Mouse (Mus musculus): ENCODE data around the gene Sort1. TPM values are rescaled to one million over a fixed set of nuclear protein-coding genes. Genes with fewer than 3 reads are reported as not detected.
A peak's percentile ranks its signal among the peaks of the same experiment; 100 is the strongest.

Sort1 gene
- polyA plus RNA-seq, 1 experiment from 2014 or later, result 30.8 TPM

- Histone ChIP-seq H3K4me2 (replicated peaks; ENCODE audit: low read depth, low read length) (no peak overlapping the region), H3K9me3 (ENCODE audit: low read length) (no peaks in the 10 kb centered on the region), H3K27ac (ENCODE audit: low read length) (no peak overlapping the region), H3K9ac (replicated peaks; ENCODE audit: low read depth) (no peak overlapping the region), H3K4me3 (ENCODE audit: low read depth, low read length) (no peak overlapping the region), H3K27me3 (replicated peaks; ENCODE audit: insufficient read depth, low read length) (no peaks in the 10 kb centered on the region), H3K36me3 (ENCODE audit: insufficient read depth, low read length) (no peaks in the 10 kb centered on the region), H3K4me1 (ENCODE audit: insufficient read depth, low read depth, low read length) (0 out of 2 replicates have a peak, but pooled peaks cover 6% of the 10 kb centered on the region)
- no peak for ATAC-seq
- no peak for DNase-seq (ENCODE audit: low spot score)
- WGBS, result 74% methylated on average over 4 of the region's 4 CpGs
- TF ChIP-seq CTCF (IDR thresholded peaks at IDR 0.05) (no peak), EP300 (IDR thresholded peaks at IDR 0.05) (no peak)
Measured at GRCm38 (mm10) chr3:108324837-108325236, 41.0 kb downstream of the Sort1 start.

DNA sequence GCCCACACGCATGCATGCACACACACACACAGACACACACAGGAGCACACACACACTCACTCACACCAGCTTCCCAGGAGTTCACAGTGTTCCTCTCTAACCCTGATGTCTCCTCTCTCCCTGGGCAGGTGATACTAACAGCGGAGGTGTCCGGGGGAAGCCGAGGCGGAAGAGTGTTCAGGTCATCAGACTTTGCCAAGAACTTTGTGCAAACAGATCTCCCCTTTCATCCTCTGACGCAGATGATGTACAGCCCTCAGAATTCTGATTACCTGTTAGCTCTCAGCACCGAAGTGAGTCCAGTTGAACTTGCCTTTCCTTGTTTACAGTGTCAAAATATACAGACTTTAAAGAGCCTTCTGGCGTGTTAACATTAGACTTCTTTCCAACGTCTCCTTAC is 41.6 kb downstream of the Sort1 start:
- ATAC-seq (no peak), DNase-seq (ENCODE audit: low spot score) (no peak)
- H3K9me3 ChIP-seq (ENCODE audit: low read length), result no peaks in the 10 kb centered on the region
- H3K4me3 ChIP-seq (ENCODE audit: low read depth, low read length), result no peak overlapping the region
- no peak overlapping the region for H3K9ac ChIP-seq (replicated peaks; ENCODE audit: low read depth)
- H3K36me3 ChIP-seq (ENCODE audit: insufficient read depth, low read length), result no peaks in the 10 kb centered on the region
- TF ChIP-seq CTCF (IDR thresholded peaks at IDR 0.05), result no peak
- TF ChIP-seq EP300 (IDR thresholded peaks at IDR 0.05), result no peak
- no peaks in the 10 kb centered on the region for H3K27me3 ChIP-seq (replicated peaks; ENCODE audit: insufficient read depth, low read length)
- WGBS, result 61% methylated on average over 9 of the region's 9 CpGs
- H3K27ac ChIP-seq (ENCODE audit: low read length), result no peak overlapping the region
- H3K4me2 ChIP-seq (replicated peaks; ENCODE audit: low read depth, low read length), result no peak overlapping the region
- H3K4me1 ChIP-seq (ENCODE audit: insufficient read depth, low read depth, low read length), result 0 out of 2 replicates have a peak, but pooled peaks cover 6% of the 10 kb centered on the region

- no peaks in the 10 kb centered on the region for H3K27me3 ChIP-seq (replicated peaks; ENCODE audit: insufficient read depth, low read length)
- DNase-seq (ENCODE audit: low spot score) (peak; percentile 78), ATAC-seq (peak; percentile 57)
- no peak overlapping the region for H3K4me2 ChIP-seq (replicated peaks; ENCODE audit: low read depth, low read length)
- no peaks in the 10 kb centered on the region for H3K36me3 ChIP-seq (ENCODE audit: insufficient read depth, low read length)
- TF ChIP-seq CTCF (IDR thresholded peaks at IDR 0.05), result no peak
- 0 out of 2 replicates have a peak, but pooled peaks have one; percentile 16 for TF ChIP-seq EP300 (IDR thresholded peaks at IDR 0.05)
- no peak overlapping the region for H3K4me3 ChIP-seq (ENCODE audit: low read depth, low read length)
- H3K27ac ChIP-seq (ENCODE audit: low read length), result peak overlapping the region; percentile 17; the same call in 1 of the 2 replicates
- H3K9ac ChIP-seq (replicated peaks; ENCODE audit: low read depth), result no peak overlapping the region
- WGBS, result 62% methylated on average over 8 of the region's 8 CpGs
- H3K4me1 ChIP-seq (ENCODE audit: insufficient read depth, low read depth, low read length), result 0 out of 2 replicates have a peak, but pooled peaks cover 6% of the 10 kb centered on the region
- H3K9me3 ChIP-seq (ENCODE audit: low read length), result no peaks in the 10 kb centered on the region
Measured at GRCm38 (mm10) chr3:108327275-108327674, 43.4 kb downstream of the Sort1 start.

DNA sequence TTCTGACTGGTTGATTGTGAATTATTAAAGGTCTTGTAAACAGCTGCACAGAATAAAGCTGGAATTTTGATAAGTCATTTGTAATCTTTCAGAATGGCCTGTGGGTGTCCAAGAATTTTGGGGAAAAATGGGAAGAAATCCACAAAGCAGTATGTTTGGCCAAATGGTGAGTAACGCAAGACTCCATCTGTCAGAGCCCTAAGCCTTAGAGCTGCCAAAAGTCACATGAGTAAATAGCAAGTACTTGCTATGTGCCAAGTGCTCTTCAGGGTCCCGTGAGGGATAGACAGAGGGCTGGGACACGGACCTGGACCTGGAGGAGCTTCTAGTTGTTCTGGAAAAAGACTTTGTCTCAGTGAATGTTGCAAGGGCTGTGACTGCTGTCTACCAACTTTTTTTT is 44.0 kb downstream of the Sort1 start:
- no peak for TF ChIP-seq CTCF (IDR thresholded peaks at IDR 0.05)
- peak; percentile 81 for TF ChIP-seq EP300 (IDR thresholded peaks at IDR 0.05)
- ATAC-seq, result peak; percentile 93
- Histone ChIP-seq H3K9me3 (ENCODE audit: low read length) (no peaks in the 10 kb centered on the region), H3K27me3 (replicated peaks; ENCODE audit: insufficient read depth, low read length) (no peaks in the 10 kb centered on the region), H3K4me1 (ENCODE audit: insufficient read depth, low read depth, low read length) (0 out of 2 replicates have a peak, but pooled peaks cover 6% of the 10 kb centered on the region), H3K4me3 (ENCODE audit: low read depth, low read length) (no peak overlapping the region), H3K4me2 (replicated peaks; ENCODE audit: low read depth, low read length) (peak overlapping the region; percentile 34), H3K36me3 (ENCODE audit: insufficient read depth, low read length) (0 out of 2 replicates have a peak, but pooled peaks cover 4% of the 10 kb centered on the region), H3K27ac (ENCODE audit: low read length) (peak overlapping the region; percentile 81), H3K9ac (replicated peaks; ENCODE audit: low read depth) (no peak overlapping the region)
- WGBS, result 27% methylated on average over 3 of the region's 3 CpGs
- DNase-seq (ENCODE audit: low spot score), result peak; percentile 96

- Histone ChIP-seq H3K27me3 (replicated peaks; ENCODE audit: insufficient read depth, low read length) (no peaks in the 10 kb centered on the region), H3K27ac (ENCODE audit: low read length) (peak overlapping the region; percentile 81), H3K9ac (replicated peaks; ENCODE audit: low read depth) (no peak overlapping the region), H3K4me1 (ENCODE audit: insufficient read depth, low read depth, low read length) (0 out of 2 replicates have a peak, but pooled peaks cover 6% of the 10 kb centered on the region), H3K9me3 (ENCODE audit: low read length) (no peaks in the 10 kb centered on the region), H3K36me3 (ENCODE audit: insufficient read depth, low read length) (0 out of 2 replicates have a peak, but pooled peaks cover 5% of the 10 kb centered on the region), H3K4me3 (ENCODE audit: low read depth, low read length) (no peak overlapping the region), H3K4me2 (replicated peaks; ENCODE audit: low read depth, low read length) (peak overlapping the region; percentile 34)
- DNase-seq (ENCODE audit: low spot score) (peak; percentile 83), ATAC-seq (peak; percentile 79)
- WGBS, result 12% methylated on average over 9 of the region's 9 CpGs
- TF ChIP-seq CTCF (IDR thresholded peaks at IDR 0.05), result peak; percentile 17; the same call in 1 of the 2 replicates
- TF ChIP-seq EP300 (IDR thresholded peaks at IDR 0.05), result no peak
Measured at GRCm38 (mm10) chr3:108328441-108328841, 44.6 kb downstream of the Sort1 start.

GRCm38 (mm10) chr3:108330812-108331211 is 46.9 kb downstream of the Sort1 start:
- H3K27ac ChIP-seq (ENCODE audit: low read length), result no peak overlapping the region
- H3K4me1 ChIP-seq (ENCODE audit: insufficient read depth, low read depth, low read length), result 0 out of 2 replicates have a peak, but pooled peaks cover 6% of the 10 kb centered on the region
- no peak for DNase-seq (ENCODE audit: low spot score)
- no peaks in the 10 kb centered on the region for H3K27me3 ChIP-seq (replicated peaks; ENCODE audit: insufficient read depth, low read length)
- H3K36me3 ChIP-seq (ENCODE audit: insufficient read depth, low read length), result peaks cover 20% of the 10 kb centered on the region; the same call in 1 of the 2 replicates
- no peak overlapping the region for H3K4me2 ChIP-seq (replicated peaks; ENCODE audit: low read depth, low read length)
- no peak overlapping the region for H3K9ac ChIP-seq (replicated peaks; ENCODE audit: low read depth)
- 94% methylated on average over 6 of the region's 6 CpGs for WGBS
- no peak overlapping the region for H3K4me3 ChIP-seq (ENCODE audit: low read depth, low read length)
- TF ChIP-seq EP300 (IDR thresholded peaks at IDR 0.05), result no peak
- no peak for TF ChIP-seq CTCF (IDR thresholded peaks at IDR 0.05)
- no peaks in the 10 kb centered on the region for H3K9me3 ChIP-seq (ENCODE audit: low read length)
- ATAC-seq, result no peak

Data from lung, postnatal 0 days (tissue).